Mouse (Mus musculus) forebrain, embryonic 16.5 days (tissue): ENCODE data around the gene 9130213A22Rik. TPM values are rescaled to one million over a fixed set of nuclear protein-coding genes. Genes with fewer than 3 reads are reported as not detected.
A peak's percentile ranks its signal among the peaks of the same experiment; 100 is the strongest.

ENCODE experiments used
- ATAC-seq: fragments of 200-750 bp; cut with Nextera tagmentation; 2 replicates; pipeline ENCODE4 v1.8.0; 2017; ENCODE audit warnings: mild to moderate bottlenecking, moderate library complexity
- H3K27ac ChIP-seq: fragments of 300-500 bp; sonication (generic); 2 replicates; pipeline ENCODE4 v1.5.1; 2014; ENCODE audit warnings: low read length, control low read depth
- H3K27me3 ChIP-seq: fragments of 300-500 bp; sonication (generic); replicated peaks from 2 replicates; pipeline ENCODE4 v1.6.1; 2014; ENCODE audit warnings: low read length; ENCODE audit not compliant: control insufficient read depth, insufficient read depth
- H3K36me3 ChIP-seq: fragments of 300-500 bp; sonication (generic); 2 replicates; pipeline ENCODE4 v1.6.1; 2014; ENCODE audit not compliant: control insufficient read depth, insufficient read depth
- H3K4me1 ChIP-seq: fragments of 300-500 bp; sonication (generic); replicated peaks from 2 replicates; pipeline ENCODE4 v1.6.1; 2014; ENCODE audit warnings: low read length; ENCODE audit not compliant: control insufficient read depth, insufficient read depth
- H3K4me2 ChIP-seq: fragments of 300-500 bp; sonication (generic); 2 replicates; pipeline ENCODE4 v1.6.1; 2014; ENCODE audit warnings: mild to moderate bottlenecking, low read length, control low read depth
- H3K4me3 ChIP-seq: fragments of 300-500 bp; sonication (generic); replicated peaks from 2 replicates; pipeline ENCODE4 v1.5.1; 2014; ENCODE audit warnings: mild to moderate bottlenecking, low read length, control low read depth
- H3K9ac ChIP-seq: fragments of 300-500 bp; sonication (generic); replicated peaks from 2 replicates; pipeline ENCODE4 v1.6.1; 2014; ENCODE audit warnings: low read depth, low read length, control low read depth
- H3K9me3 ChIP-seq: fragments of 300-500 bp; sonication (generic); 2 replicates; pipeline ENCODE4 v1.6.1; 2016; ENCODE audit warnings: low read length; ENCODE audit not compliant: control insufficient read depth
- WGBS: fragments of 180-500 bp; shearing (Covaris S2); extraction: QIAGEN DNeasy Blood & Tissue Kit; methylation state at CpG from one replicate; pipeline ENCODE4 v1.1.7; 2014; 5-methylcytosine and 5-hydroxymethylcytosine counted together
- polyA plus RNA-seq: library from polyadenylated mRNA; unstranded; fragments of >200 nt; fragmentation: Nextera tagmentation; extraction: Ambion mirVana; gene quantifications from 2 replicates; pipeline ENCODE4 v1.2.1, GENCODE M21; 2015

9130213A22Rik gene
- polyA plus RNA-seq, 1 experiment from 2014 or later = 0.39 TPM

DNA sequence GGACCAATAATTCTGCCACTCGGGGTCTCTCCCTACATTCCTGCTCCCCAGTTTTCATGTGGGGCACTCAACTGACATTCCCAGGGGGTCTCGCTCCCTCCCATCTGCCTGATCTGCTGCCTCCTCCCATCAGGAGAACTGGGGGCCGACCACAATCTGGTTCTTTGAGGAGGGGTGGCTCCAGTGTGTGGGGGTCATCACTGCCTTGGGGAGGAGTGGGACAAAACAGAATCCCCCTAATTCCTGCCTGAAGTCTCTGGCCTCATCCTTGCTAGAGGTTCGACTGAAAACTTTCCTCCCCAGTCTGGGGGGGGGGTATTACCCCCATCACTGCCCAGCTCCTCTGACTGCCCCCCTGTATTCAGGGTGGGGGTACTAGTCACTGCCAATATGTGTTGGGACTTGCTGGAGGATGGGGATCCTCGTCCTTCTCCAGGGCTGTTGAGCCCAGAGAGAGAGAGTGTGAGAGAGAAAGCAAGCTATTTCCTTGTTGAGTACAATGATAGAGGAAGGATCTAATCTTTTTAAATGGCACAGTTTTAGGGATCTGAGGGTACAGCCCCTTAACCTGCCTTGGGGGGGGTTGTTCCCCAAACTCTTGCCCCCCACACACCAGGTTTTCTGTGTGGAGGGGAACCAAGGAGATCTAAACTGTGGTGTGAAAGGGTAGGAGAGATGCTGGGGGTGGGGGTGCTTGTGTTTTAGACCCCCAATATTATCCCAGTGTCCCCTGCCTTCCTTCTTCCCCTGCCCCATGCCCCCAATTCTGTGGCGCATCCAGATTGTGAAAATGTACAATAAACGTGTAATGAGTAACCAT, 30.6 kb downstream of the 9130213A22Rik start:
- H3K9ac ChIP-seq = no peak overlapping the region
- H3K36me3 ChIP-seq = 0 out of 2 replicates have a peak, but pooled peaks cover 2% of the 10 kb centered on the region
- no peaks in the 10 kb centered on the region for H3K27me3 ChIP-seq
- H3K27ac ChIP-seq = no peak overlapping the region
- H3K4me1 ChIP-seq = peaks cover 52% of the 10 kb centered on the region
- 67% methylated on average over 7 of the region's 7 CpGs for WGBS
- no peaks in the 10 kb centered on the region for H3K9me3 ChIP-seq
- ATAC-seq = no peak
- no peak overlapping the region for H3K4me2 ChIP-seq
- H3K4me3 ChIP-seq = no peak overlapping the region

DNA sequence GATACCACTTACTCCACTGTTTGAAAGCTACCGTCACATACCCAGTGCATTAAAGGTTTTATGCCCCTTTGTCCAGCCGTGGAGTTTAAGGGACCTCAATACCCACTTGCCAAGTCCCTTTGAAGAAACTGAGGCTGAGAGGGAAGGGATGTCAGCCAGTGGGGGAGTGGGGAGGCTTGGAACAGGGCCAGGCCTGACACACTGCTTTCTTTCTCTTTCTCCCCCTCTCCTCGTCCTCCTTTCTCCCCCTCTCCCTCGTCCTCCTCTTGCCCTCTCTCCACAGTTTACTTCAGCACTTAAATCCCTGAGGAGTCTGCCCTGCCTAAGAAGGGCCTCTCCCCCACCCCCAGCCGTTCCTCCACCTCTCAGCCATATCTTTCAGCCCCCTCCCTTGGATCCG, 32.0 kb downstream of the 9130213A22Rik start:
- Histone ChIP-seq H3K36me3 (0 out of 2 replicates have a peak, but pooled peaks cover 2% of the 10 kb centered on the region), H3K9me3 (no peaks in the 10 kb centered on the region), H3K9ac (peak overlapping the region; percentile 13; the same call in 1 of the 2 replicates), H3K27ac (no peak overlapping the region), H3K4me2 (peak overlapping the region; percentile 98), H3K4me1 (peaks cover 40% of the 10 kb centered on the region), H3K27me3 (no peaks in the 10 kb centered on the region), H3K4me3 (no peak overlapping the region)
- ATAC-seq = no peak
- 68% methylated on average over 4 of the region's 6 CpGs for WGBS

GRCm38 (mm10) chr11:69089616-69090290, 32.6 kb downstream of the 9130213A22Rik start:
- Histone ChIP-seq H3K9me3 (no peaks in the 10 kb centered on the region), H3K4me1 (peaks cover 38% of the 10 kb centered on the region), H3K27me3 (no peaks in the 10 kb centered on the region), H3K4me3 (peak overlapping the region; percentile 99), H3K36me3 (0 out of 2 replicates have a peak, but pooled peaks cover 2% of the 10 kb centered on the region), H3K9ac (peak overlapping the region; percentile 100), H3K4me2 (peak overlapping the region; percentile 98), H3K27ac (no peak overlapping the region)
- no peak for ATAC-seq
- WGBS = 89% methylated on average over 12 of the region's 12 CpGs

GRCm38 (mm10) chr11:69088856-69089615, 33.4 kb downstream of the 9130213A22Rik start:
- Histone ChIP-seq H3K27ac (peak overlapping the region; percentile 94), H3K9me3 (no peaks in the 10 kb centered on the region), H3K4me2 (peak overlapping the region; percentile 98), H3K9ac (peak overlapping the region; percentile 100), H3K36me3 (0 out of 2 replicates have a peak, but pooled peaks cover 2% of the 10 kb centered on the region), H3K27me3 (no peaks in the 10 kb centered on the region), H3K4me1 (peaks cover 34% of the 10 kb centered on the region), H3K4me3 (peak overlapping the region; percentile 99)
- ATAC-seq = peak; percentile 2; the same call in 1 of the 2 replicates
- 11% methylated on average over 25 of the region's 25 CpGs for WGBS

- Histone ChIP-seq H3K4me2 (peak within 1 kb of the TSS; percentile 98), H3K9me3 (no peaks in the 10 kb centered on the region), H3K9ac (peak within 1 kb of the TSS; percentile 100), H3K4me3 (peak within 1 kb of the TSS; percentile 99), H3K27ac (peak within 1 kb of the TSS; percentile 94), H3K4me1 (peaks cover 34% of the 10 kb centered on the region), H3K36me3 (0 out of 2 replicates have a peak, but pooled peaks cover 2% of the 10 kb centered on the region), H3K27me3 (no peaks in the 10 kb centered on the region)
- WGBS = 1% methylated on average over 53 of the region's 67 CpGs
- ATAC-seq = peak; percentile 90
Observed at GRCm38 (mm10) chr11:69088103-69088855, 34.1 kb downstream of the 9130213A22Rik start, which contains the start of gene Vamp2. TSS of gene Vamp2 (plus strand) at chr11:69088490.

DNA sequence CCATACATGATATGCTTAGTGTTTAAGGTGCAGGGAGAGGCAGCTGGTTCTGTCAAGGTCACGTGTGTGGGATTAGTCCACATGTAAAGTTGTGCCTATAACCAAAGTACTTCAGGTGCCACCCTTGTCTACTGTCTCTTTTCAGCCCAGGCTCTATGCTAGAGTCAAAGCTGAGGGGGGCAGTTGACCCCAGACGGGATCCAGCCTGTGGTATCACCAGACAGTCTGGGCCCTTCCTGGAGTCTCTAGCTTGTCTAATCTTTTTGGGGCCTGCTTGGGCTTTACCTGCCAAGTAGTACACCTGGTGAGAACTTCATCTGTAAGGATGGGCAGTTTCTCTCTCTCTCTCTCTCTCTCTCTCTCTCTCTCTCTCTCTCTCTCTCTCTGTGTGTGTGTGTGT, 34.8 kb downstream of the 9130213A22Rik start:
- no peak for ATAC-seq
- Histone ChIP-seq H3K9ac (no peak overlapping the region; the same call in 1 of the 2 replicates), H3K9me3 (no peaks in the 10 kb centered on the region), H3K27ac (no peak overlapping the region; the same call in 1 of the 2 replicates), H3K4me2 (peak overlapping the region; percentile 98), H3K4me1 (peaks cover 34% of the 10 kb centered on the region), H3K4me3 (no peak overlapping the region), H3K36me3 (0 out of 2 replicates have a peak, but pooled peaks cover 2% of the 10 kb centered on the region), H3K27me3 (no peaks in the 10 kb centered on the region)
- WGBS = 75% methylated on average over 2 of the region's 2 CpGs

DNA sequence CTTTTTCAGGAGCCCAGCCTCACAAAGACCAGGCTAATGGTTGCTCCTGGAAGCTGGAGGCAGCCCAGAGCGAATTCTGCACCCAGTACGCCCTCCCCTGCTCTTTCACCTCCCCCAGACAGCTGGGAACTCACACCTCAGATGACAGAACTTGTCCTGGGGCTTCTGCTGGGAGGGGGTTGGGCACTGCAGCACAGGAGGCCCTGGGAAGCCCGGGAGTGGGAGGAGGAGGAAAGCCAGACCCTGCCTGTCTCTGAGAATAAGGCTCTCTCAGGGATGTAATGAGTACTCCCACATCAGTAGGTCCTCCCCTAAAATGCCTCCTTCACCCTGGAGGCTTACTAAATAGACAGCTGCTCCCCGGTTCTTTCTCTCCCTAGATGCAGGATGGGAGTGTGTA, 35.3 kb downstream of the 9130213A22Rik start:
- 49% methylated on average over 4 of the region's 4 CpGs for WGBS
- Histone ChIP-seq H3K36me3 (0 out of 2 replicates have a peak, but pooled peaks cover 2% of the 10 kb centered on the region), H3K9ac (no peak overlapping the region), H3K4me3 (no peak overlapping the region), H3K27me3 (no peaks in the 10 kb centered on the region), H3K9me3 (no peaks in the 10 kb centered on the region), H3K4me2 (no peak overlapping the region), H3K4me1 (peaks cover 34% of the 10 kb centered on the region), H3K27ac (no peak overlapping the region)
- ATAC-seq = no peak

GRCm38 (mm10) chr11:69086390-69086789, 36.0 kb downstream of the 9130213A22Rik start:
- no peak overlapping the region for H3K4me3 ChIP-seq
- H3K27ac ChIP-seq = no peak overlapping the region
- no peak overlapping the region for H3K4me2 ChIP-seq
- WGBS = 76% methylated on average over 6 of the region's 6 CpGs
- ATAC-seq = no peak
- H3K36me3 ChIP-seq = 0 out of 2 replicates have a peak, but pooled peaks cover 2% of the 10 kb centered on the region
- H3K9me3 ChIP-seq = no peaks in the 10 kb centered on the region
- no peak overlapping the region for H3K9ac ChIP-seq
- peaks cover 27% of the 10 kb centered on the region for H3K4me1 ChIP-seq
- no peaks in the 10 kb centered on the region for H3K27me3 ChIP-seq
